Mouse (Mus musculus) right cerebral cortex, postnatal 10 days (tissue): ENCODE measurements around the gene Samd14.
A peak's percentile ranks its signal among the peaks of the same experiment; 100 is the strongest.

Experiments
- DNase-seq, 2 experiments: peaks; one replicate each; pipeline ENCODE4 v3.0.0; 2021; ENCODE audit warnings: low spot score in 2 of 2

Samd14 gene

DNA sequence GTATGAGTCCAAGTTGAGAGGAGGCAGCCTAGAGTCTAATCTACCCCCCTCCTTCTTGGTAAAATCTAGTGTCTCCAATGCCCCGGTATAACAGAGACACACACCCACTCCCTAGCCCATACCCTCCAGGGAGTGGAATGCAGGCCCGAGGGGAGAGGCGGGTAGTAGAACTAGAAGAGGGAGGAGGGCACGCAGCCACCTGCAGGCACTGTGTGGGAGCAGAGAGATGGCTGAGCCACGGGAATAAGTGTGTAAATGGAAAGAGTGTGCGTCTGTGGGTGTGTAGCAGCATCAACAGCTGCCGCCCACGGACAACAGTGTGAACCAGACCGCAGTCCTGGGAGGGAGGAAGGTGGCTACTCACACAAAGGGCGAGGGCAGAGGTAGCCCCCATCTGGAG, 25.2 kb downstream of the Samd14 start:
- DNase-seq: no peak

DNA sequence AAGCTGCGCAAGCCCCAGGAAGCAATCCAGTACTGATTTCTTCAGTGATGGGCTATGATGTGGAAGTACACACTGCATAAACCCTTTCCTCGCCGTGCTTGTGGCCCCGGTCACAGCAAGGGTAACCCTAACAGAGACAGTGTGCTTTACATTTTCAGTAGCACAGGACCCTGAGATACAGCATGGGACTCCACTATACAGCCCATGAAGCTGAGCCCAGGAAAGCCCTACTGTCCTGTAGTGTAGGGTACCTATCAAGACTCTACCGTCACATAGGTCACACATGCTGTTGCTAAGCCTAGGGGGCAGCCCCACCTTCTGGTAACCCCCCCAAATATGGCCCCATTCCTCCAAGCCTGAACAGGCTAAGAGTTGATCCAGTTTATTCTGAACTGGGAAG, 26.8 kb downstream of the Samd14 start:
- DNase-seq: no peak

DNA sequence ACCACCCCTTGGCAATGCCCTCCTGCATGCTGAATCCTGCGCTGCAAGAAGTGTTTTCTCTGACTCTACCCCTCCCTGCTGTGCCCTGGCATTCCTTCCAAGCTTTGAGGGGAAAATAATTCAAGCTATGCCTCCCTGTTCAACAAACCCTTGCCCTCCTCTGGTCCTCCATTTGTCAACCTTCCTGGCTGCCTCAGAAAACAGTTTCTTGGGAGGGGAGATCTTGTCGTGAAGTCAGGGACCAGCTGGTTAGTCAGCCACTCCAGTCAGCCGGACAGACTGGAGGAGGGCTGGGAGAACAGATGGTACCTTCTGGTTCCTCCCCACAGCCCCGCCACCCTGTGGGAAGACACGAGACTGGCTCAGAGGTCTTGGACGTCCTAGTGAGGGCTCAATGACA, 27.6 kb downstream of the Samd14 start:
- DNase-seq: no peak

DNA sequence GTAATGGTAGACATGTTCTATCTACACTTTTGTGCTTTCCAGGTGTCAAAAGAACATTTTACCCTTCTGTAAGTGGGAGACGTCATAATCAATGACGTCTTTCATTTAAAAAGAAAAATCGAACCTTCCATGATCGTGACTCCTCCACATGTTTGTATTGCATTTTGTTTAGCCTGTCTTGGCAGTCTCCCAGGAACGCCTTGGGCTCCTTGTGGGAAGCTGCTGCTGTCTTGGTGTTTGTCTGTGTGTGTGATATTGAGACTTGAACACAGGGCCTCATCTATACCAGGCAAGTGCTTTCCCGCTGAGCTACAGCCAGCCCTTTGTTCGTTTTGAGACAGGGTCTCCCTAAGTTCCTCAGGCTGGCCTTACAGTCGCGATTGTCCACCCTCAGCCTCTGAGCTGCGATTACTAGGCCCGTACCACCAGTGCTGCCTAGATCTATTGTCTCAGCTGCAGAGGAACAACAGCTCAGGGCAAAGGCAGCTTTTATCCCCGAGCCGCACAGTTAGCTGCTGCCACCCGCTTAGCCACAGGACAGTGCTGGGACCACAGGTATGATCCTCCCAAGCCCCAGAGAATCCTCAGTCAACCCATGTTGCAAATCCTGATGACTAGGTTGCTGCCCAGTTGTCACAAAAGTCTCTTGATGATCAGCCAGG, 28.6 kb downstream of the Samd14 start:
- DNase-seq: no peak

DNA sequence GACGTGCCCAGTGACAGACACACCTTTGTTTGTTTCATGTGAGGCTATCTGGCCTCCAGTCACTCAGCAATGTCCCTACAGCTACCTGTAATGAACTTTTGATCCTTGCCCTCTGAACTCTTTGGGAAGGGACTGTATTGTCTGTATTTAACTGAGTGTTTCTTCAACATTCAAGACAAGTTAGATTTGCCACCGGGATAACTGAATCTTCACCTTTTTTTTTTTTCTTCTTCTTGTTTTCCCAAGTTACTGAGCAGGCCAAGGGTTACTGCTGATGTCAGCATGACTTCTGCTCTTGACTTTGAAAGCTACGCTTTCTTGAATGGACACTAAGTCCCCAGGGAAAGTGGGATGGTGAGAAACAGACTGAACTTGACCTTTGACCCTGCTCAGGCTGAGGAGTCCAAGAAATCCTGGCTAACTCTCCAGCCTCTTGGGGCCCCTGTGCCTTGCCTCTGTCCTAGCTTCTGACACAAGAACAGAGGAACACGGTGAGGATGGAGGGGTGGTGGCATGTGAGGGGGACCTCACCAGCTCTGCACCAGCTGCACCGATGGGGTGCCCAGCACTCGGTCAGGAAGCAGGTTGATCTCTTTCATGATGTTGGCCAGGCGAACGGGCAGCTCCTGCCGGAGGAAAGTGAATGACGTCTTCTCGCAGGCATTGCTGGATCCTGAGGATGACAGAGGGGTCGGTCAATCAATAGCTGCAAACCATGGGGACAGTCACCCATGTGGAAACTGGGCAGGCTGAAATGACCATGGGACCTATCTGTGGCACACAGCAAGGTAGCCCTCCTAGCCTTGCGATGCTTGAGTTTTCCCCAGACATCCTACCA, 29.4 kb downstream of the Samd14 start:
- DNase-seq: no peak

DNA sequence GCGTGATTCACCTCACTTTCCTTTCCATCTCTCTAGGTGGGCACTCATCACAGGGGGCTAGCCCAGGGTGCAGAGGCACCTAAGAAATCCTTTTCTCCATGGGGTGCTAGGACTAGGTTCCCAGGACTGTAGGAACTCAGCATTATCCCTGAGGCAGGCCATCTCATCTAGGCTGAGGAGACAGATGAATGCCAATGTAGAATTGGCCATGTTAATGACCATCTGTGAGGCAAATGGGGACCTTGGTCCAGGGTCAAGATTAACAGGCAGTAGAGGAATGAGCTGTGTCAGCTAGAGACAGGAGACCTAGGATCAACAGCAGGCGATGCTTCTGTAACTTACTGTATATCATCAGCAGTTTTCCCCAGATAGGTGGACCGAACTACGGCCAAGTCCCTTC, 30.1 kb downstream of the Samd14 start:
- DNase-seq: no peak

DNA sequence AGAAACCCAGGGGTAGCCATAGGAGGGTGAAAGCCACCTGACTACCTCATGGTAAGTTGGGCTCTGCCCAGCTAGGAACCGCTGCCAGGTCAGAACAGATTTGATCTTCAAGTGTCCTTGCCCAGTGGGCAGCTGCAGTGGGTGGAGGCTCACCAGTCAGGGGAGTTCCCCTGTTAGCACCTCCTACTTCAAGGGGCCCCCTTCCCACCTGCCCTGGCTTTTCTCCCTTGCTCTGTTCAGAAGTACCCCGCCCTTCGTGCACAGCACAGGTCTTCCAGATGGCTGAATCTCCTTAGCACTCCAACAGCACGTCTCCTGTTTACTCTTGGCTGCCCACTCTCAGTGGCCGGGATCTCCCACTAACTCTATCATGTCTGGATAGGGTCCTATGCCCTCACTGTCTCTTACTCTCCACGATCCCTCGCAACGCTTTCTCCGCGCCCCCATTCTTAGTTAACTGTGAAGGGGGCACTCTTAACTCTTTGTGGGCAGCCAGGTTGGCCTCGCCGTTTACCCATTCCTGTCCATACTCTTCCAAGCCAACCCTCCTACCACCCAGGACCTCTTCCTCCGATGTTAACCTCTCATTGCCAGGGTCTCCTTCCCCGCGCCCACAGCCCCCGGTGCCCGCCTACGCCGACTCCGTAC, 30.9 kb downstream of the Samd14 start:
- no peak for DNase-seq

DNA sequence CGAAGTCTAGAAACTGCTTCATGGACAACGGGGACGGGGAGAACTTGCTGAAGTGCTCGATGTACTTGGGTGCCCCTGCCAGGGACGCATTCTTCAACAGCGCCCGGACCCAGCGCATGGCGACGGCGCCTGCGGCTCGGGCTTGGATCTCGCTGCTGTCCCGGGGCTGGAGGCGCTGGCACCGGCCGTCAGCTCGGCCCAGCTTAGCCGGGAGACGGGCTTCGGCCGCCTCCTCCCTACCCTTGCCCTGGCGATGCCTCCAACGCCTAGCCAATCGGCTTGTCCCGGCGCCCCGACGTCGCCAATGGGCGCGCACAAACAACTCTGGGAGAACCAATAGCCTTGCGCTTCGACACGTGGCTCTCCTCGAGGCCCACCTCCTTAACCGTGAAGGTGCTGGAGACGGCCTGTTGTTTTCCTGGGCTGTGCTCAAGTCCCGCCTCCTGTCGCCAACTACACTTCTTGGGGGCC, 31.5 kb downstream of the Samd14 start, which contains the start of gene Pdk2:
TSS of gene Pdk2 (minus strand) at position 216 of the 471 bp plus-strand sequence.
- DNase-seq: peak; percentile 99

DNA sequence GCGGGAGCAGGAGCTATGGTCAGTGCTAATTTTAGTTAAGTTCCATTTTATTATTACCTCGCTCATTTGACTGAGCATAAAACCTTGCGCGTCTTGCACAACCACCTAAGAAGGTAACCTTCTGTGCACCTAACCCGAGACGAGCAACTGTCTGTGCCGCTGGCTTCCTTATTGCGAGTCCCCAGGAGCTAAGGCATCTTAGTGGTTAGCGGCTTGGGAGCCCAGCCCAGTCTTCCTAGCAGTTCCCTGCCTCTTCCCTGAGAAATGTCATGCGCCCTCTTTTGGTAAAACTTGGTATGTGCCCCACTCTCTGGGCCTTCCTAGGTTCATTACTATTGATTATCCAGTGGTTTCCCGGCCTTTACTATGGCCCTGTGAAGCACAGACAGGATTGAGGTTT, 32.4 kb downstream of the Samd14 start:
- DNase-seq: peak; percentile 89 to 90

DNA sequence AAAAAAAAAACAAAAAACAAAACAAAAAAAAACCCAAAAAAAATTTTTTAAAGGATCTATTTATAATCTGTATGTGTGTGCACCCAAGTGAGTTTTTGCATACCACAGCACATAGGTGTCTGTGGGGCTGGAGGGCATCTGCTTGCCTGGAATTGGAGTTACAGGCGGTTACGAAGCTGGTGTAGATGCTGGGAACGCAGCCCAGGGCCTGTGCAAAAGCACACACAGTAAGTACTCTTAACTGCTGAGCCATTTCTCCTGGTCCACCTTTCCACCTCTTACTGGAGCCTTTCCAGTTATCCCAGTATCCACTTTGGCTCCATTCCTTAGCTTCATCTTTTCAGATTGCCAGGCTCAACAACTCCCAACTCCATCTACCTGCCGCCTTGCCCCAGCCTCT, 33.4 kb downstream of the Samd14 start:
- peak in 1 of 2 experiments; percentile 18 for DNase-seq

DNA sequence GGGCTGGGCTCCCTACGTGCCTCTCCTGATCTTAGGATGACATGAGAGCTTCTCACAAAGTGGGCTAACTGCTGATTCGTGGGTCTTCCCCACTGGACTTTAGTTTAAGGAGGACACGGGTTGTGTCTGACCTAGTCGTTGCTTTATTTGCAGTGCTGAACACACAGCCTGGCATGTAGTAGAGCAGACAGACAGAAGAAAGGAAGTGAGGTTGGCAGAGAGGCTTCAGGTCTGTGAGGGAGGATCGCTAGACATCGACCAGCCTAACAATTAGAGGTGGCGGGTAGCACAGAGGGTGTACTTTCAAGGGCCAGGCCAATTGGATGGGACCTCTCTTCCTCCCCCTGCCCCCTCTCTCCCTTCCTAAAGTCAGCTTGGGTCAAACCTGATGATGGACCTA, 33.9 kb downstream of the Samd14 start:
- peak in 1 of 2 experiments; percentile 20 for DNase-seq

DNA sequence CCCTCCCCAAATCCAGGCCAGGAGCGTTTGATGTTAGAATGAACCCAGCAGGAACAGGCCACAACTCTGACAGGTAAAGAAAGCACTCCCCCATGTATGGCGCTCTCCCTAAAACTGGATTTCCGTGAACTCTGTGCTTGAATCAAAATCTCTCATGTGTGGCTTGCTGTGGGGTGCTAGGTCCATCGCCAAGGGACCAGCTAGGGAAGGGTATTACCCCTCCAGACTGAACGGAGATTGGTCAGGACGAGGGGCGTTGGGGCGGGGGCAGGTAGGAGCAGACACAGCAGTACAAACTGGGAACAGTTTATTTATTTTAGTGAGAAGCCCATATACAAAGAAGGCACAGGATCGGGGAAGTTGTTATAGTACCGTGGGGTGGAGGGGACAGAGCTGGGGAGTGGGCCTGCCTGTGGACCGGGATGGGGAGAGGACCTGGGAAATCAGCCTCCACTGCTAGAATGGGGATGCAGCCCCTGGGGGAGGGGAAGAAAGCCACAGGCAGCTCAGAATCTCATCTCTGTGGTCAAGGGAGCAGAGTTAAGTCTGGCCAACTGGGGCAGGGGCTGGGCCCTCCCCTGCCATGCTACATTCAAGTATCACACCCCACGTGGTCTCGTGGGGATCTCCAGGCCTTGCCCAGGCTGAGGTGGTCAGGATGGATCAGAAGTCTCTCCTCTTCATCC, 34.6 kb downstream of the Samd14 start:
- peak in 1 of 2 experiments; percentile 22 for DNase-seq

DNA sequence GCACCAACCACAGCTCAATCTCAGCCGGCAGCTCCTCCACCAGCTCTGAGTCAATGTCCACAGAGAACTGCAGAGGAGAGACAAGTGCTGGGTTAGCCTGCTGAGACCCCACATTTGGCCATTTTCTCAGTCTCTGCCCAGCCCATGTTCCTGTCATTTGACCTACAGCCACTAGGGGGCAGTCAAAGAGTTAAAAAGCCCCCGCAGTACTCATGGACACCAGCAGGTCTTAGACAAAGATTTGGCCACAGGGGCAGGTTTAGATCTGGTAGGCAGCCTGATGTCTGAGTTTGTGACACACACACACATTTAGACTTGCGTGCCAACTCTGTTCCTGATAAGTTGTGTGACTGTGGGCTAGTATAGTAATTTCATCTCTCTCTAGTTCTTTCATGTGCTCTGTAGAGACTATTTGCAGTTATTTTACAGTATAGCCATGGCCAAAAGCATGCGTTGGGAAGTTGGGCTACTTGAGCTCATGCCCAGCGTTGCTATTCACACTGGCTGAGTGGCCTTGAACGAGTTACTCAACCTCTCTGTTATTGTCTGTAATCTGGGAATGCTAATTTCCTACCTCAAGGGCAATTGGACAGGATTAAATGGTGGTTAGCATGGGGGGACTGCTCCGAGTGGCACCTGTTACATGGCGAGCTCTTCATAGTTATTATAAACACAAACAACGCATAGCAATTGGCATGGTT, 37.5 kb downstream of the Samd14 start:
- peak in 1 of 2 experiments; percentile 67 for DNase-seq

DNA sequence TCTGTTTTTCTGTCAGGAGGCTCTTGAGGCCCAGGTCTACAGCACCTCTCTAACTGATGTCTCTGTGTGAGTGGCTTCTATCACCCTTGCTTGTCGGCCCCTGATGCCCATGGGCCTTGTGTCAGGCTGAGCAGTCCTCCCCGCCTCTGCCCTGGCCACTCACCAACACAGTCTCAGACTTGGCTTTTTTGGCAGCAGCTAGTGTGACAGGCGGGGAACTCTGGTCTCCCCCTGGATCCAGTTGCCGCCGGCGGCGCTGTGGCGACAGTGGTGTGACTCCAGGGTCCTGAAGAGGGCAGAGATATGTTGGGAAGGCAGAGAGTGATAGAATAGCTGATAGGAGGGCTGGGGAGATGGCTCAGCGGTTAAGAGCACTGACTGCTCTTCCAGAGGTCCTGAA, 43.4 kb downstream of the Samd14 start:
- peak in 1 of 2 experiments; percentile 21 for DNase-seq

DNA sequence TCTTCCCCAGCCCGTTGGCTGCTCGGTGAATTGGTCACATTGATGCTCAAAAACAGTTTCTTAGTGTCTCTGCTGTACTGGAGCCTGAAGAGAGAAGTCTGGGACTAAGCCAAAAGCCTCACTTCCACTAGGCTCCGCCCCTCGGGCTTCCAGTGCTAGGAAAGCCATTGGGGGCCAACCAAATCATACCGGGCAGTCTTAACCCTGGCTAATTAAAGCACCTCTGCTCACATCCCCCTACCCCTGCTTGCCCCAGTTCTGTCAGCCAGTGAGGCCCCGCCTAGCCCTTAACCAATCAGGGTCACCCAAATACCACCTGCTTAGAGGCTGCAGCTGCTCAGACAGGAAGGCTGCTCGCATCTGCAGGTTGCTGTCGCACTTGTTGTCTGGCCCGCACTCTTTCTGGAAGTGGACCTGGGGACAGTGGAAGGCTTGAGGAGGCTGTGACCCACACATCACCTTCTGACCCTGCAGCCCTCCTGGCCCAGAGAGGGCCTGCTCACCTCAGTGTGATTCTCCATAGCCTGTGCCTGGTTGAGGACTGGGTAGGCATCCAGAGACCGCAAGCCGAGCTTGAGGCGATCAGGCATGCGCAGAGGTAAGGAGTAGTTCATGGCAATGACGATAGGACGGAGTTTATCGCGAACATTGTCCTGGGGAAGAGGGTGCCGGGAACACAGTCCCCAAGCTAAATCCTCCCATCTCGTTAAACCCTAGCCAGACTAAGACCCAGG, 47.3 kb downstream of the Samd14 start:
- peak in 1 of 2 experiments; percentile 45 for DNase-seq

DNA sequence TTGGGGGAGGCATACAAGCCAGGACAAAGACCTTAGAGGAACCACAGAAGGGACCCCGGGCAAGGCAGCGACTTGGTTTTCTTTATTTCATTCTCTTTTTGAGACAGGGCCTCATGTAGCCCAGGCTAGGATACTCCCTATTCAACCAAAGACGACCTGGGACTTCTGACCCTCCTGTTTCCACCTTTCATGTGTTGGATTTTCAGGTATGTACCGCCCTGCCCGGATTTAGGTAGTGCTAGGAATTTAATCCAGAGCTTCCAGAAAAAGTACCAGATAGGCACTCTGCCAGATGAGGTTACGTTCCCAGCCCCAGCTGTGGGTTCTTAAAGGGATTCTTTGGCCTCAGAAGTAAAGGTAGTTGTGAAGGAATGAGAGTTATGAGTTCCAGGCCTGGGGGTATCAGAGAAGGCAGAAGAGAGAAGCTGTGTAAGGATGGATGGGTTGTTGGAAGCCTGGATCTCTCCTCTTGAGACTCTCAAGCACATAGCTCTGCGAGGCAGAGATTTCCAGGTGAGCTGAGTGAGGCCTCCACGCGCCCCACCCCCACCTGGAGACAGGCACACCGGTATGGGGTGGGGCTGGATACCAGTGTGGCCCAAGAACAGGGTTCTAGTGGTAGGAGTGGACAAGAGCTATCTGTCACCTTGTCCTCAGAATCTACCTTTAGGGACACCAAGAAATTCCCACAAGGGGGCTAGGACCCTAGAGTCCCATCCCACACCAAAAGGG, 59.7 kb downstream of the Samd14 start:
- no peak for DNase-seq

DNA sequence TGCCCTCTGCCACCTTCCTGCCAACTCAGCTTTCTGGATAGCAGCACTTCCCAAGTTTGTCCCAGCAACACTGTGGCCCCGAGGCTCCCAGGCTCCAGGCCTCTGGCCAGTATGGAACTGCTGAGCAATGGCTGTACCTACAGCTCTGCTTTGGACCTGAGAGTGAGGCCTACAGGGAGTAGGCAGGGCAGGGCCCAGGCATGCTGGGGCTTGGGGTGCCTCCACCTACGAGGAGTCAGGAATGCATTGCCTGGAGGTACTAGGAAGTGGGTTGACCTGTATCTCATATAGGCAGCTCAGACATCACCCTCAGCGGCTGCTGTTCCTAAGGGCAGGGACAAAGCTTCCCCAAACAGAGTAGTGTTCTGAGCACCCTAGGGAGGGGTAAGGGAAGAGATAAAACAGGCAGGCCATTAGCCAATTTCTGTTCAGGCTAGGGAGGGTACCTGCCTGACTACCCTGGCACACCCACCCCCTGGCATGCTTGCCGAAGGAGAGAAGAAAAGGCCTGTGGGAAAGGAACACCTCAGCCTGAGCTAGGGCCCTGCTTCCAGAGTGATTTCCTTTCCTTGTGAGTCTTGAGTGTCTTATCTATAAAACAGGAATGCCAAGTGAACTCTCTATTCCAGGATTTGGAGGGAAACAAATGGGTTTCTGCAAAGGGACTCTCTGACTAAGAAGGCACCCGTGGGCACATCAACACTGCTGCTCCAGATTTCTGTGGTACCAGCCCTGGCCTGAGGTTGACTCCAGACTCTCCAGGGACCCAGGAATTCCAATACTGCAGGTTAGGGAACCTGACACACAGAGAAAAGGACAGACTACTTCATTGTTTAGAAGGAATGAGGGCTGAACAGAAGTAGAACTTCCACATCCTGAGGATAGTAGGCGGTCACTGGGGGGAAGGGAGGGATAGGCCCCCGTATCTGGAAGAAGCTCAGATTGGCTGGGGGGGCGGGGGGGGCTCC, 60.7 kb downstream of the Samd14 start:
- no peak for DNase-seq

DNA sequence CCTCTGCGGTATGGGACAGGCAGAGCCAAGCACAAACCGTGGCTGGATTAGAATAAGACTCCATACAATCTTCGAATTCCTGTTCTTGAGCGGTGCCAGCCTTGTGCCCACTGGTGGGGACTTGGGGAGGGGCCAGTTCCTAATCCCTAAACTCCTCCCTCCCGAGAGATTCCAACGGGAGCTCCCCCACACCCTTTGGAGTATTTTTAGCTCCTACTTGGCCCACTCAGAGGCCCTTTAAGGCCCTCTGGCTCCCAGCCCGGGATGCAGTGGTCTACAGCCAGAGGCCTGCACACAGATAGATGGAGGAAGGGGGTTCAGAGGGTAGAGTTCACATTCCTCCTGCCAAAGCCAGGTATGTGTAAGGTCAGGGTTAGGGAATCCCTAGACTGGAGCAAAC, 61.6 kb downstream of the Samd14 start:
- no peak for DNase-seq

DNA sequence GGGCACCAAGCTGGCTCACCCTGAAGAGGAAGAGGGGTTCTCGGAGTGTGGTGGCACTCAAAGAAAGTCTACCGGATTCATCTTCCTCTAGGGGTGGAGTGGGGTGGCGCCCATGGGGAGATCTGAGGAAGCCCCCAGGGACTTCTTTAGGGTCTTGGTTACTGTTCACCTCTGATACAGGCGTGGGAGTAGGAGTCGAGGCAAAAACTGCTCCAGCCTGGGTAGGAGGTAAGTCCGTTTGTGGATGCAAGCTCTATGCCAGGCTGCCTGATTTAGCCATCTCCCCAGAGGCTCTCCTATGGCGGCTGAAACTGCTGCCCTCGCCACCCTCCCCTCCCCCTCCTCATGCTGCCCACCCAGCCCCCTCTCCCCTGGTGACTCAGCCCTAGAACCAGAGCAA, 62.5 kb downstream of the Samd14 start:
- DNase-seq: no peak
